Mouse (Mus musculus) common myeloid progenitor, adult 5-6 weeks (primary cell): ENCODE results near the gene Vmn1r177. TPM values are rescaled to one million over a fixed set of nuclear protein-coding genes. Genes with fewer than 3 reads are reported as not detected.
"Not testable (repeated sequence)": the region's sequence is repeated elsewhere in the genome, so short reads cannot be mapped to it uniquely, and the experiment has no call there.

Experiments
- ATAC-seq: replicated peaks from 2 replicates; pipeline ENCODE4 v1.8.0; 2016; ENCODE audit warnings: low read depth, mild to moderate bottlenecking, moderate TSS enrichment, inconsistent platforms; ENCODE audit not compliant: poor library complexity, severe bottlenecking
- total RNA-seq: library from RNA; stranded (forward); fragments of 200-1000, 187-1606 nt; gene quantifications from 2 replicates; pipeline ENCODE4 v1.2.3, GENCODE M21; 2017

The Vmn1r177 gene
- total RNA-seq, result not detected in 2 replicates

- not testable (repeated sequence) for ATAC-seq
Measured at GRCm38 (mm10) chr7:23866349-23866748, at the start of gene Vmn1r177. TSS of gene Vmn1r177 (minus strand) at chr7:23866449.

- no peak for ATAC-seq
Measured at GRCm38 (mm10) chr7:23891709-23892108, 25.5 kb upstream of the Vmn1r177 start, which contains the start of gene Vmn1r178. TSS of gene Vmn1r178 (plus strand) at chr7:23892009.

- not testable (repeated sequence) for ATAC-seq
Measured at GRCm38 (mm10) chr7:23876918-23877317, 10.7 kb upstream of the Vmn1r177 start.

- not testable (repeated sequence) for ATAC-seq
Measured at GRCm38 (mm10) chr7:23837272-23837671, 29.0 kb downstream of the Vmn1r177 start, which contains the start of gene Vmn1r176. TSS of gene Vmn1r176 (minus strand) at chr7:23837372.

Other genes starting within 250 kb of the Vmn1r177 start
- gene Vmn1r171, start 235.7 kb downstream of the Vmn1r177 start, total RNA-seq, result not detected in 2 replicates
- gene Vmn1r172, start 208.1 kb downstream of the Vmn1r177 start, total RNA-seq, result not detected in 2 replicates
- not detected in 2 replicates for gene Vmn1r173, start 165.7 kb downstream of the Vmn1r177 start, total RNA-seq
- not detected in 2 replicates for gene Vmn1r174, start 114.2 kb downstream of the Vmn1r177 start, total RNA-seq
- not detected in 2 replicates for gene Vmn1r175, start 55.8 kb downstream of the Vmn1r177 start, total RNA-seq
- gene Vmn1r176, start 29.1 kb downstream of the Vmn1r177 start, total RNA-seq, result not detected in 2 replicates
- gene Vmn1r178, start 25.6 kb upstream of the Vmn1r177 start, total RNA-seq, result not detected in 2 replicates
- gene Vmn1r179, start 60.5 kb upstream of the Vmn1r177 start, total RNA-seq, result not detected in 2 replicates
- not detected in 2 replicates for gene Vmn1r180, start 84.2 kb upstream of the Vmn1r177 start, total RNA-seq
- not detected in 2 replicates for gene Vmn1r181, start 108.2 kb upstream of the Vmn1r177 start, total RNA-seq
- gene V1rd19, start 135.2 kb upstream of the Vmn1r177 start, total RNA-seq, result not detected in 2 replicates
- gene Vmn1r183, start 186.8 kb upstream of the Vmn1r177 start, total RNA-seq, result not detected in 2 replicates
- gene Zfp180, start 215.5 kb upstream of the Vmn1r177 start, total RNA-seq, result 18.2 and 21.3 TPM in 2 replicates
- gene Zfp112, start 245.9 kb upstream of the Vmn1r177 start, total RNA-seq, result 0.39 and 0.78 TPM in 2 replicates